Mouse (Mus musculus) embryonic facial prominence, embryonic 14.5 days (tissue): ENCODE results near the gene Nkx6-1. TPM values are rescaled to one million over a fixed set of nuclear protein-coding genes. Genes with fewer than 3 reads are reported as not detected.
A peak's percentile ranks its signal among the peaks of the same experiment; 100 is the strongest.

ENCODE experiments used
- ATAC-seq: fragments of 200-750 bp; cut with Nextera tagmentation; 2 replicates; pipeline ENCODE4 v1.8.0; 2017; ENCODE audit warnings: low read depth, moderate number of reproducible peaks, moderate TSS enrichment
- DNase-seq: peaks from one replicate; pipeline ENCODE4 v3.0.0-alpha.2; 2015; ENCODE audit warnings: low spot score
- H3K27ac ChIP-seq: fragments of 300-500 bp; sonication (generic); replicated peaks from 2 replicates; pipeline ENCODE4 v1.5.1; 2014; ENCODE audit warnings: low read depth, mild to moderate bottlenecking, low read length, moderate library complexity
- H3K27me3 ChIP-seq: fragments of 300-500 bp; sonication (generic); replicated peaks from 2 replicates; pipeline ENCODE4 v1.6.1; 2014; ENCODE audit warnings: low read length; ENCODE audit not compliant: control insufficient read depth, insufficient read depth
- H3K36me3 ChIP-seq: fragments of 300-500 bp; sonication (generic); 2 replicates; pipeline ENCODE4 v1.6.1; 2014; ENCODE audit warnings: low read length, mixed read lengths; ENCODE audit not compliant: control insufficient read depth, insufficient read depth
- H3K4me1 ChIP-seq: fragments of 300-500 bp; sonication (generic); 2 replicates; pipeline ENCODE4 v1.6.1; 2014; ENCODE audit warnings: antibody characterized with exemption, low read length; ENCODE audit not compliant: control insufficient read depth, insufficient read depth
- H3K4me2 ChIP-seq: fragments of 300-500 bp; sonication (generic); 2 replicates; pipeline ENCODE4 v1.6.1; 2014; ENCODE audit warnings: low read depth, mild to moderate bottlenecking, low read length, moderate library complexity, mixed read lengths
- H3K4me3 ChIP-seq: fragments of 300-500 bp; sonication (generic); 2 replicates; pipeline ENCODE4 v1.5.1; 2014; ENCODE audit warnings: low read depth, mild to moderate bottlenecking, low read length
- H3K9ac ChIP-seq: fragments of 300-500 bp; sonication (generic); 2 replicates; pipeline ENCODE4 v1.6.1; 2014; ENCODE audit warnings: low read depth, mild to moderate bottlenecking, low read length, moderate library complexity, mixed read lengths
- H3K9me3 ChIP-seq: fragments of 300-500 bp; sonication (generic); 2 replicates; pipeline ENCODE4 v1.6.1; 2016; ENCODE audit warnings: low read length; ENCODE audit not compliant: control insufficient read depth
- WGBS: fragments of 180-500 bp; shearing (Covaris S2); extraction: QIAGEN DNeasy Blood & Tissue Kit; methylation state at CpG from one replicate; pipeline ENCODE4 v1.1.7; 2014; 5-methylcytosine and 5-hydroxymethylcytosine counted together
- polyA plus RNA-seq: library from polyadenylated mRNA; unstranded; fragments of >200 nt; fragmentation: Nextera tagmentation; extraction: Ambion mirVana; gene quantifications from 2 replicates; pipeline ENCODE4 v1.2.1, GENCODE M21; 2014

Gene Nkx6-1
- polyA plus RNA-seq, 1 experiment from 2014 or later, result 0.25 TPM

- 0 out of 2 replicates have a peak overlapping the region, but pooled peaks have one; percentile 23 for H3K4me2 ChIP-seq
- H3K27me3 ChIP-seq, result peaks cover 58% of the 10 kb centered on the region
- H3K36me3 ChIP-seq, result no peaks in the 10 kb centered on the region
- DNase-seq (peak; percentile 85), ATAC-seq (no peak)
- 4% methylated on average over 15 of the region's 15 CpGs for WGBS
- no peaks in the 10 kb centered on the region for H3K9me3 ChIP-seq
- H3K9ac ChIP-seq, result no peak overlapping the region
- 0 out of 2 replicates have a peak overlapping the region, but pooled peaks have one; percentile 3 for H3K4me3 ChIP-seq
- no peak overlapping the region for H3K27ac ChIP-seq
- H3K4me1 ChIP-seq, result peaks cover 10% of the 10 kb centered on the region
Observed at GRCm38 (mm10) chr5:101669381-101669780, 4.6 kb upstream of the Nkx6-1 start.

GRCm38 (mm10) chr5:101668475-101668874, 3.7 kb upstream of the Nkx6-1 start:
- Histone ChIP-seq H3K9ac (no peak overlapping the region), H3K27ac (no peak overlapping the region), H3K4me2 (no peak overlapping the region), H3K36me3 (no peaks in the 10 kb centered on the region), H3K9me3 (no peaks in the 10 kb centered on the region), H3K4me3 (no peak overlapping the region), H3K4me1 (peaks cover 16% of the 10 kb centered on the region), H3K27me3 (peaks cover 68% of the 10 kb centered on the region)
- DNase-seq (no peak), ATAC-seq (no peak)
- WGBS, result 4% methylated on average over 12 of the region's 12 CpGs

GRCm38 (mm10) chr5:101668028-101668427, 3.2 kb upstream of the Nkx6-1 start:
- Histone ChIP-seq H3K36me3 (no peaks in the 10 kb centered on the region), H3K4me3 (no peak overlapping the region), H3K9me3 (no peaks in the 10 kb centered on the region), H3K27me3 (peaks cover 72% of the 10 kb centered on the region), H3K4me2 (no peak overlapping the region), H3K9ac (no peak overlapping the region), H3K27ac (no peak overlapping the region), H3K4me1 (peaks cover 16% of the 10 kb centered on the region)
- ATAC-seq (no peak), DNase-seq (no peak)
- under 1% methylated on average over 15 of the region's 15 CpGs for WGBS

- Histone ChIP-seq H3K4me2 (no peak overlapping the region), H3K4me1 (peaks cover 16% of the 10 kb centered on the region), H3K9me3 (no peaks in the 10 kb centered on the region), H3K27me3 (peaks cover 78% of the 10 kb centered on the region), H3K4me3 (no peak overlapping the region), H3K27ac (no peak overlapping the region), H3K9ac (no peak overlapping the region), H3K36me3 (no peaks in the 10 kb centered on the region)
- DNase-seq, result no peak
- 1% methylated on average over 19 of the region's 19 CpGs for WGBS
- no peak for ATAC-seq
Observed at GRCm38 (mm10) chr5:101667263-101667990, 2.6 kb upstream of the Nkx6-1 start.

GRCm38 (mm10) chr5:101666713-101667112, 1.9 kb upstream of the Nkx6-1 start:
- no peak overlapping the region for H3K4me2 ChIP-seq
- H3K4me3 ChIP-seq, result no peak overlapping the region
- no peak overlapping the region for H3K9ac ChIP-seq
- H3K27ac ChIP-seq, result no peak overlapping the region
- ATAC-seq (no peak), DNase-seq (no peak)
- under 1% methylated on average over 18 of the region's 18 CpGs for WGBS
- H3K36me3 ChIP-seq, result no peaks in the 10 kb centered on the region
- peaks cover 85% of the 10 kb centered on the region for H3K27me3 ChIP-seq
- H3K9me3 ChIP-seq, result no peaks in the 10 kb centered on the region
- peaks cover 16% of the 10 kb centered on the region for H3K4me1 ChIP-seq

GRCm38 (mm10) chr5:101666091-101666490, 1.3 kb upstream of the Nkx6-1 start:
- Histone ChIP-seq H3K27ac (no peak overlapping the region), H3K27me3 (peaks cover 91% of the 10 kb centered on the region), H3K36me3 (no peaks in the 10 kb centered on the region), H3K9ac (no peak overlapping the region), H3K4me2 (no peak overlapping the region), H3K4me3 (no peak overlapping the region), H3K4me1 (peaks cover 16% of the 10 kb centered on the region), H3K9me3 (no peaks in the 10 kb centered on the region)
- ATAC-seq (no peak), DNase-seq (no peak)
- WGBS, result 2% methylated on average over 9 of the region's 9 CpGs

- peaks cover 100% of the 10 kb centered on the region for H3K27me3 ChIP-seq
- H3K4me3 ChIP-seq, result peak overlapping the region; percentile 40
- H3K27ac ChIP-seq, result no peak overlapping the region
- under 1% methylated on average over 47 of the region's 64 CpGs for WGBS
- H3K9me3 ChIP-seq, result no peaks in the 10 kb centered on the region
- no peaks in the 10 kb centered on the region for H3K36me3 ChIP-seq
- DNase-seq (peak; percentile 24), ATAC-seq (no peak)
- H3K9ac ChIP-seq, result peak overlapping the region; percentile 52; the same call in 1 of the 2 replicates
- H3K4me2 ChIP-seq, result peak overlapping the region; percentile 60
- peaks cover 16% of the 10 kb centered on the region for H3K4me1 ChIP-seq
Observed at GRCm38 (mm10) chr5:101664423-101664921, 324 bp downstream of the Nkx6-1 start.

GRCm38 (mm10) chr5:101663621-101664422, 974 bp downstream of the Nkx6-1 start:
- Histone ChIP-seq H3K36me3 (no peaks in the 10 kb centered on the region), H3K4me3 (peak overlapping the region; percentile 40), H3K9ac (peak overlapping the region; percentile 52), H3K27ac (no peak overlapping the region), H3K27me3 (peaks cover 99% of the 10 kb centered on the region), H3K9me3 (no peaks in the 10 kb centered on the region), H3K4me1 (peaks cover 16% of the 10 kb centered on the region), H3K4me2 (peak overlapping the region; percentile 60)
- no peak for ATAC-seq
- WGBS, result 0% methylated on average over 34 of the region's 94 CpGs
- DNase-seq, result no peak
